Mouse (Mus musculus) liver, adult 2 months (tissue): Measurements from ENCODE around the gene Nol3. TPM values are rescaled to one million over a fixed set of nuclear protein-coding genes. Genes with fewer than 3 reads are reported as not detected.
"Not testable (repeated sequence)": the region's sequence is repeated elsewhere in the genome, so short reads cannot be mapped to it uniquely, and the experiment has no call there.

Source experiments
- DNase-seq: peaks from one replicate; pipeline ENCODE4 v3.0.0-alpha.2; 2011; ENCODE audit warnings: low read depth, low spot score; ENCODE audit errors: extremely low read depth
- H3K27ac ChIP-seq: fragments of 200-500 bp; replicated peaks from 2 replicates; pipeline ENCODE4 v1.5.1; 2012; ENCODE audit warnings: low read depth, mild to moderate bottlenecking, control low read depth, inconsistent platforms, low read length; ENCODE audit not compliant: insufficient read depth
- H3K27me3 ChIP-seq: fragments of 200-500 bp; 2 replicates; pipeline ENCODE4 v1.6.1; 2012; ENCODE audit warnings: mild to moderate bottlenecking, moderate library complexity, low read length, inconsistent platforms; ENCODE audit not compliant: control insufficient read depth, insufficient read depth
- H3K36me3 ChIP-seq: fragments of 200-500 bp; 2 replicates; pipeline ENCODE4 v1.6.1; 2012; ENCODE audit warnings: low read length, inconsistent platforms; ENCODE audit not compliant: control insufficient read depth, insufficient read depth
- H3K4me1 ChIP-seq: fragments of 200-500 bp; 2 replicates; pipeline ENCODE4 v1.6.1; 2011; ENCODE audit warnings: low read length; ENCODE audit not compliant: control insufficient read depth, insufficient read depth
- H3K4me3 ChIP-seq: fragments of 200-500 bp; 2 replicates; pipeline ENCODE4 v1.5.1; 2011; ENCODE audit warnings: low read depth, mild to moderate bottlenecking, control low read depth, low read length, moderate library complexity; ENCODE audit not compliant: insufficient read depth
- H3K79me2 ChIP-seq: fragments of 200-500 bp; 2 replicates; pipeline ENCODE4 v1.6.1; 2012; ENCODE audit warnings: inconsistent platforms, mild to moderate bottlenecking, low read length, moderate library complexity; ENCODE audit not compliant: control insufficient read depth, insufficient read depth
- H3K9ac ChIP-seq: fragments of 200-500 bp; 2 replicates; pipeline ENCODE4 v1.6.1; 2012; ENCODE audit warnings: low read depth, mild to moderate bottlenecking, control low read depth, inconsistent platforms, low read length
- CTCF ChIP-seq: fragments of 200-500 bp; IDR thresholded peaks from 2 replicates; pipeline ENCODE4 v1.5.1; 2011; ENCODE audit warnings: low read depth, low read length, control low read depth
- POLR2A ChIP-seq: fragments of 200-500 bp; IDR thresholded peaks from 2 replicates; pipeline ENCODE4 v1.6.1; 2011; ENCODE audit warnings: low read length, control low read depth; ENCODE audit not compliant: insufficient read depth; ENCODE audit errors: extremely low read depth
- WGBS: fragments of 180-500 bp; shearing (Covaris S2); methylation state at CpG from one replicate; pipeline ENCODE4 v1.1.7; 2018; 5-methylcytosine and 5-hydroxymethylcytosine counted together
- polyA plus RNA-seq: library from polyadenylated mRNA; depleted of rRNA; stranded (reverse); fragments of >200 nt; gene quantifications from 2 replicates; pipeline ENCODE4 v1.2.3, GENCODE M21; 2012; rRNA removed
- total RNA-seq: library from RNA; depleted of rRNA; stranded (reverse); fragments of >200 nt; gene quantifications from 2 replicates; pipeline ENCODE4 v1.2.3, GENCODE M21; 2014; rRNA removed

The Nol3 gene
- total RNA-seq (0.27 and 0.37 TPM in 2 replicates), polyA plus RNA-seq (0.40 and 0.43 TPM in 2 replicates)

GRCm38 (mm10) chr8:105275840-105276239 lies at the start of gene Nol3:
Gene Nol3 (plus strand): TSS chr8:105276140.
- Histone ChIP-seq H3K27ac (no peak within 1 kb of the TSS), H3K9ac (peak within 1 kb of the TSS; percentile 55; the same call in 1 of the 2 replicates), H3K4me3 (peak within 1 kb of the TSS; percentile 48; the same call in 1 of the 2 replicates), H3K79me2 (no peaks in the 10 kb centered on the region), H3K36me3 (no peaks in the 10 kb centered on the region), H3K27me3 (no peaks in the 10 kb centered on the region), H3K4me1 (peaks cover 4% of the 10 kb centered on the region)
- DNase-seq = no peak
- TF ChIP-seq CTCF (no peak), POLR2A (no peak)
- 34% methylated on average over 10 of the region's 10 CpGs for WGBS

- Histone ChIP-seq H3K36me3 (peaks cover 66% of the 10 kb centered on the region), H3K4me3 (no peak overlapping the region), H3K9ac (no peak overlapping the region), H3K27me3 (no peaks in the 10 kb centered on the region), H3K27ac (no peak overlapping the region), H3K79me2 (peaks cover 34% of the 10 kb centered on the region; the same call in 1 of the 2 replicates), H3K4me1 (peaks cover 24% of the 10 kb centered on the region)
- WGBS = 75% methylated on average over 12 of the region's 12 CpGs
- TF ChIP-seq CTCF = no peak
- TF ChIP-seq POLR2A = no peak
- no peak for DNase-seq
Measured at GRCm38 (mm10) chr8:105231503-105232320, 44.2 kb upstream of the Nol3 start.

- not testable (repeated sequence) for H3K9ac ChIP-seq, H3K27me3 ChIP-seq, DNase-seq, H3K27ac ChIP-seq, H3K4me3 ChIP-seq
- 93% methylated on average over 4 of the region's 4 CpGs for WGBS
- Histone ChIP-seq H3K79me2 (peaks cover 30% of the 10 kb centered on the region; the same call in 1 of the 2 replicates), H3K4me1 (peaks cover 24% of the 10 kb centered on the region), H3K36me3 (peaks cover 68% of the 10 kb centered on the region)
Measured at GRCm38 (mm10) chr8:105232321-105232693, 43.6 kb upstream of the Nol3 start.

GRCm38 (mm10) chr8:105233126-105233935 lies 42.6 kb upstream of the Nol3 start:
- H3K4me1 ChIP-seq = peaks cover 18% of the 10 kb centered on the region
- peaks cover 72% of the 10 kb centered on the region for H3K36me3 ChIP-seq
- TF ChIP-seq CTCF (no peak), POLR2A (no peak)
- H3K27me3 ChIP-seq = no peaks in the 10 kb centered on the region
- H3K9ac ChIP-seq = no peak overlapping the region
- H3K4me3 ChIP-seq = no peak overlapping the region
- 63% methylated on average over 1 of the region's 1 CpGs for WGBS
- peaks cover 25% of the 10 kb centered on the region; the same call in 1 of the 2 replicates for H3K79me2 ChIP-seq
- no peak overlapping the region for H3K27ac ChIP-seq
- DNase-seq = no peak

- DNase-seq = peak; percentile 41
- no peak for TF ChIP-seq CTCF
- no peak for TF ChIP-seq POLR2A
Measured at GRCm38 (mm10) chr8:105235206-105235605, 40.7 kb upstream of the Nol3 start.

More at GRCm38 (mm10) chr8:105235206-105235605, 40.7 kb upstream of the Nol3 start:
- Histone ChIP-seq H3K79me2 (peaks cover 13% of the 10 kb centered on the region; the same call in 1 of the 2 replicates), H3K9ac (no peak overlapping the region), H3K36me3 (peaks cover 82% of the 10 kb centered on the region), H3K4me3 (no peak overlapping the region), H3K27ac (no peak overlapping the region), H3K4me1 (peaks cover 8% of the 10 kb centered on the region), H3K27me3 (no peaks in the 10 kb centered on the region)
- 13% methylated on average over 1 of the region's 1 CpGs for WGBS
